Mouse (Mus musculus) layer of hippocampus, postnatal 25 days (tissue): ENCODE data around the gene G3bp1. TPM values are rescaled to one million over a fixed set of nuclear protein-coding genes. Genes with fewer than 3 reads are reported as not detected.

Source experiments
- DNase-seq, 2 experiments: peaks; one replicate each; pipeline ENCODE4 v3.0.0; 2022; ENCODE audit warnings: mixed read lengths in 2 of 2, low spot score in 1 of 2; ENCODE audit errors: extremely low spot score in 1 of 2
- microRNA-seq, 2 experiments: library from miRNA; unstranded; fragments of <30 nt; microRNA quantifications; one replicate each; pipeline ENCODE4 v1.2.0; 2021
- total RNA-seq, 2 experiments: library from RNA; stranded (reverse); gene quantifications; 2 replicates each; pipeline ENCODE4 v1.2.3; 2021

G3bp1 gene
- total RNA-seq, 2 experiments from 2014 or later, result 35.0 to 36.5 TPM

DNA sequence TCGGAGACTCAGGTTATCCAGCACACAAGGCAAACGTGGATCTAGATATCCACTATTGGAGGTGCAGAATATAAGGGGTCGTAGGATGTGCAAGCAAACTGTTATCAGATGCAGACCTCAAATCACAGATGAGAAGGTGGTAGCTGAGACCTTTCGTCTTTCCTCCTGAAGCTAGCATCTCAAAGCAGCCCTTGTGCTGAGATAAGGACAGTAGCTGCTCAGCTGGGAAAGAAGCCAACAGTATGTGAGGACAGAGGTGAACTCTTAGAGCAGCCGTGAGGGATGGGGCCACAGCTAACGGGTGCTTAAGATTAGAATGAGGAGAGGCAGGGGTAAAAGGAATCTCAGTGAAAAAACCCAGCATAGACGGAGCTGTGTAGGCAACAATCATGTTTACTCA is 72.6 kb downstream of the G3bp1 start:
- no peak for DNase-seq

DNA sequence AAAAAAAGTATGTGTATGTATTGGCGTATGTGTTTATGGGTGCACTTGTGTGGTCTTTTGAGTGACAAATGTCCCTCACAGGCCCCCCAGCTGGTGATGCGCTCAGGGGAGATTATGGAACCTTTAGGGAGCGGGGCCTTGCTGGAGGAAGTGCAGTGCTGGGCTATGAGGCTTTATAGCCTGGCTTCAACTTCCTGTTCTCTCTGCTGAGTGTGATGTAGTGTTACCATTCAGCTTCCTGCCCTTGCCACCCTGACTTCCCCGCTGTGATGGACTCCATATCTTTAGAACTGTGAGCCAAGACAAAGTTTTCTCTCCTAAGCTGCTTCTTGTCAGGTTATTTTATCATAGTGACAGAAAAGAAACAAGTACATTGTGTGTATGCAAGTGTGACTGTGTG is 73.2 kb downstream of the G3bp1 start:
- DNase-seq, result no peak

GRCm38 (mm10) chr11:55545690-55546089 is 76.2 kb downstream of the G3bp1 start:
- no peak for DNase-seq

Small RNAs within 50 kb of the gene (microRNA-seq; reads per million reads assigned to microRNA genes)
- 0 reads per million in 2 experiments for gene Mir7652

Other genes starting within 250 kb of the G3bp1 start
- gene Fat2, start 133.1 kb upstream of the G3bp1 start, total RNA-seq, result under 1 TPM; 0.44 to 0.63 TPM
- gene Sparc, start 46.5 kb upstream of the G3bp1 start, total RNA-seq, result 100 to 1,000 TPM; 360 to 421 TPM
- 100 to 1,000 TPM in 1 of 2 experiments, 10 to 100 TPM in 1; 95.7 to 109 TPM for gene Atox1, start 8.4 kb upstream of the G3bp1 start, total RNA-seq
- under 1 TPM; 0.16 to 0.34 TPM for gene Glra1, start 138.5 kb downstream of the G3bp1 start, total RNA-seq